Mouse (Mus musculus): ENCODE data around the gene 2310034G01Rik. TPM values are rescaled to one million over a fixed set of nuclear protein-coding genes. Genes with fewer than 3 reads are reported as not detected.
A peak's percentile ranks its signal among the peaks of the same experiment; 100 is the strongest.

The 2310034G01Rik gene
- polyA plus RNA-seq, 1 experiment, result 0.51 TPM

DNA sequence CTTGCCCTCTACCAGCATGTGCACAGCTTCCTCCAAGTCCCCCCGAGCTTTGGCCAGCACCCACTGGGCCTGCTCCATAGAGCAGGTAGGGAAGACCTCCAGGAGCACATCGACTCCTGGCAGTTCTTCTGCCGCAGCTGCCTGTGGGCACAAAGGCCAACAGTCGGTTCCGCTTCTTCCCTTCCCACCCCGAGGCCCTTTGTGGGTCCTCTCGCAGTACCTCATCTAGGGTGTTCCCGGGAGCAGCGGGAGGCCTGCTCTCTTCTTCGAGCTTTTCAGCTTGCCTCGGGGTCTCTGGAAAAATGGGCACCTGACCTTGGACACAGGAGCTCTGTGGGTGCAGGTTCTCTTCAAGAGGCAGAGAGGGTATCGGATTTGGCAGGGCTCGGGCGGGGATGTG, 18.8 kb downstream of the 2310034G01Rik start:
- Histone ChIP-seq H3K4me3 (ENCODE audit: insufficient read depth, low read length) (no peak overlapping the region), H3K27ac (ENCODE audit: insufficient read depth, low read length) (no peak overlapping the region), H3K4me1 (ENCODE audit: control insufficient read depth, insufficient read depth, low read length) (no peaks in the 10 kb centered on the region)
- no peak for TF ChIP-seq POLR2A (IDR thresholded peaks at IDR 0.05; ENCODE audit: low read depth, low read length)
- TF ChIP-seq CTCF (IDR thresholded peaks at IDR 0.05; ENCODE audit: borderline replicate concordance, insufficient read depth, low read length), result no peak

DNA sequence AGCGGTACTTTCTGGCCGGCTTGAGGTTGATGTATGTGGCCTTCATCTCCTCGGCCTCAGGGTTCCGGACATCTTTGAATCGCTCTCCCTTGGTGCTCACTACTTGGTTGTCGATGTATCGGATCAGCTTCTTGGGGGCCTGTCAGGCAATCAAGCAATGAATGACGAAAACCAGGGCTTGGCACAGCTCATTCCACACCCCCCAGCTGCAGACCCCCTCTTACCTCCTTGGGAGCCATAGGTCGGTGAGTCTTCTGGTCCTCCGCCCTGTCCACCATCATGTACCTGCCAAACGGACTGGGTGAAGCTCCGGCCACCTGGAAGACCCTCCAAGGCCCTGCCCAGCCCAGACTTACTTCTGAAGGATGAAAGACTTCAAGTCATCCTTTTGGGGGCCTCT, 19.4 kb downstream of the 2310034G01Rik start:
- H3K4me3 ChIP-seq (ENCODE audit: insufficient read depth, low read length), result no peak overlapping the region
- TF ChIP-seq POLR2A (IDR thresholded peaks at IDR 0.05; ENCODE audit: low read depth, low read length), result no peak
- no peak for TF ChIP-seq CTCF (IDR thresholded peaks at IDR 0.05; ENCODE audit: borderline replicate concordance, insufficient read depth, low read length)
- H3K4me1 ChIP-seq (ENCODE audit: control insufficient read depth, insufficient read depth, low read length), result no peaks in the 10 kb centered on the region
- H3K27ac ChIP-seq (ENCODE audit: insufficient read depth, low read length), result no peak overlapping the region

DNA sequence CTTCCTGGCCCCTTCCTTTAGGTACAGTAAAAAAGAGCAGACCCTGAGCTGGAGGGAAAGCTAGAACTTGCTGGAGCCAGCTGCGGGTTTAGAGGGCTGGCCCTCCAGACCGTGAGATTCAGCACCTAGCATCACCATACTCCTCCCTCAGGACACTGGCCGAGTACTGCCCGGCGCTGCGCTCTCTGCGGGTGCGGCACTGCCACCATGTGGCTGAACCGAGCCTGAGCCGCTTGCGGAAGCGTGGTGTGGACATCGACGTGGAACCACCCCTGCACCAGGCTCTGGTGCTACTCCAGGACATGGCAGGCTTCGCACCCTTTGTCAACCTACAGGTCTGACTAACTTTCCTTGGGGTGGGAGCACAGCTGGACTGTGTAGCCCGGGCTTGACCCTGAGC, 20.2 kb downstream of the 2310034G01Rik start:
- Histone ChIP-seq H3K4me3 (ENCODE audit: insufficient read depth, low read length) (no peak overlapping the region), H3K4me1 (ENCODE audit: control insufficient read depth, insufficient read depth, low read length) (no peaks in the 10 kb centered on the region), H3K27ac (ENCODE audit: insufficient read depth, low read length) (no peak overlapping the region)
- TF ChIP-seq POLR2A (IDR thresholded peaks at IDR 0.05; ENCODE audit: low read depth, low read length) (no peak), CTCF (IDR thresholded peaks at IDR 0.05; ENCODE audit: borderline replicate concordance, insufficient read depth, low read length) (peak; percentile 99)

DNA sequence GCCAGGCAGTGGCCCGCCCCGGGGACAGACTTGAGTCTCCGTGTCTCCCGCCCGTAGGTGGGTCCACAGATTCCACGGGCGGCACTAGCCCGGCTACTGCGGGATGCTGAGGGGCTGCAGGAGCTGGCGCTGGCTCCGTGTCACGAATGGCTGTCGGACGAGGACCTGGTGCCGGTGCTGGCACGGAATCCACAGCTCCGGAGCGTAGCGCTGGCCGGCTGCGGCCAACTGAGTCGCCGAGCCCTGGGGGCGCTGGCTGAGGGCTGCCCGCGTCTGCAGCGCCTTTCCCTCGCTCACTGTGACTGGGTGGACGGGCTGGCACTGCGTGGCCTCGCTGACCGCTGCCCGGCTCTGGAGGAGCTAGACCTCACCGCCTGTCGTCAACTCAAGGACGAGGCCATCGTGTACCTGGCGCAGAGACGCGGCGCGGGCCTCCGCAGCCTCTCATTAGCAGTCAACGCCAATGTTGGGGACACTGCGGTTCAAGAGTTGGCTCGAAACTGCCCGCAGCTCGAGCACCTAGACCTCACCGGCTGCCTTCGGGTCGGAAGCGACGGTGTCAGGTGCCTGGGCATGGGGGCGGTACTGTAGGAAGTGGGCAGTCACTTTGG, 21.0 kb downstream of the 2310034G01Rik start:
- no peak overlapping the region for H3K27ac ChIP-seq (ENCODE audit: insufficient read depth, low read length)
- H3K4me3 ChIP-seq (ENCODE audit: insufficient read depth, low read length), result peak overlapping the region; percentile 64
- no peaks in the 10 kb centered on the region for H3K4me1 ChIP-seq (ENCODE audit: control insufficient read depth, insufficient read depth, low read length)
- TF ChIP-seq POLR2A (IDR thresholded peaks at IDR 0.05; ENCODE audit: low read depth, low read length) (no peak), CTCF (IDR thresholded peaks at IDR 0.05; ENCODE audit: borderline replicate concordance, insufficient read depth, low read length) (no peak)

DNA sequence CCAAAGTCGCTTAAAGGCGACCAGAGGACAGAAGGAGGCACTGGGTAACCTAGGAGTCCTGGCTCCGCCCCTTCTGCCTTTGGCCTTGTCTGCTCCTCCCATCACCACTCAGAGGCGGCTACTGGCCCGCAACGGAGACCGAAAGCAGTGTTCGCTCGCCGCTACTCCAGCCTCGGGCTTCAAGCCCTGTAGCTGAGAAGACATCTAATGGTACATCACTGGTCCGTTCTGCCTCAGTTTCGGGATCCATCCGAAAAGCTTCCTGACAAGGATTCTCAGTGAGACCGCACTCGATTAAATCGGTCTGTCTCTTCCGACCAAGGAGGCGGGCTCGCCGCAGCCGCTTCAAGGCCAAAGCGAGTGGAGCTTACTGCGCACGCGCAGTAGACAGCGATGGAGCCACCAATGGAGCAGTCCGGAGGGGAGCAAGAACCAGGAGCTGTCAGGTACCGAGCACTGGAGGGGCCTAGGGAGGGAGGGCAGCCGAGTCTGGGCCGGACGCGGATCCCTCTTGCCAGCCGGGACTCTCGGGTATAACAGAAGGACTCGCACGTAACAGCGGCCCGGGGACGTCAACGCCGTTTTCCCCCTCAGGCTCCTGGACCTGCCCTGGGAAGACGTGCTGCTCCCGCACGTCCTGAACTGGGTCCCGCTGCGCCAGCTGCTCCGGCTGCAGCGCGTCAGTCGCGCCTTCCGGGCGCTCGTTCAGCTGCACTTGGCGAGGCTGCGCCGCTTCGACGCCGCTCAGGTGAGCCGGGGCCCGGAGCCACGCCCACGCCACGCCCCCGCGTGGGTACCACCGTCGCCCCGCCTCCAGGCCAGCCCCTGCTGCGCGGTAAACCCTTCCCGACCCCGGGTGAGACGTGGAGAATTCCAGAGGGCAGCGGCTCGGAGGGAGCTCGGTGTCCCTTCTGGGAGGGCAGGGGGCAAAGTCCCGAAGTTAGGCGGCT, 21.7 kb downstream of the 2310034G01Rik start, which contains the start of gene Fbxl15:
Gene Fbxl15, plus strand, starts transcription at position 104 of the 950 bp plus-strand sequence.
- H3K4me1 ChIP-seq (ENCODE audit: control insufficient read depth, insufficient read depth, low read length), result no peaks in the 10 kb centered on the region
- peak; percentile 87 for TF ChIP-seq POLR2A (IDR thresholded peaks at IDR 0.05; ENCODE audit: low read depth, low read length)
- TF ChIP-seq CTCF (IDR thresholded peaks at IDR 0.05; ENCODE audit: borderline replicate concordance, insufficient read depth, low read length), result no peak
- H3K27ac ChIP-seq (ENCODE audit: insufficient read depth, low read length), result peak within 1 kb of the TSS; percentile 82
- H3K4me3 ChIP-seq (ENCODE audit: insufficient read depth, low read length), result peak within 1 kb of the TSS; percentile 64

DNA sequence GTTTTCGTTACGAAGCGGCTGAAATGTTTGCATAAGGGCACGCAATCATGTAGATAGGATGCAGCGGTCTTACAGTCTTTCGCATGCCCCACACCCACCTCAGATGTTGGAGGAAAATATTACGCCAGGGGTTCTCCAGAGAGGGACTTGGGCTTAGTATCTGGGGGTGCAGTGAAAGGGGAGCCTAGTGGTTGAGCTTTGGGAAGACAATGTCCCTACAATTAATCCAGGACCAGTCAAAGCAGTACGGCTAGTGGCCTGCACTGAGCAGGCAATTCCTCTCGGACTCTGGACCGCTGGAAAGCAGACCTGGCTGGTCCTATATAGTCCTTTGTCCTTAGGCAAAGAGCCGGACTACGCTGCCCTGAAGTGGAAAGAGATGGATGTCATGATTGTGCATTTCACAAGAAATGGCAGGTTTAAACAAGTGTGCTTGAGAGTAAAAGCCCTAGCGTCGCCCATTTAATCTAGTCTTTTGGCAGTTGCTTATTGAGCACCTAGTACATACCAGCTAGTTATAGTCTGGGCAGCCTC, 22.5 kb downstream of the 2310034G01Rik start:
- Histone ChIP-seq H3K4me1 (ENCODE audit: control insufficient read depth, insufficient read depth, low read length) (no peaks in the 10 kb centered on the region), H3K27ac (ENCODE audit: insufficient read depth, low read length) (no peak overlapping the region), H3K4me3 (ENCODE audit: insufficient read depth, low read length) (peak overlapping the region; percentile 64)
- TF ChIP-seq POLR2A (IDR thresholded peaks at IDR 0.05; ENCODE audit: low read depth, low read length), result no peak
- TF ChIP-seq CTCF (IDR thresholded peaks at IDR 0.05; ENCODE audit: borderline replicate concordance, insufficient read depth, low read length), result no peak

DNA sequence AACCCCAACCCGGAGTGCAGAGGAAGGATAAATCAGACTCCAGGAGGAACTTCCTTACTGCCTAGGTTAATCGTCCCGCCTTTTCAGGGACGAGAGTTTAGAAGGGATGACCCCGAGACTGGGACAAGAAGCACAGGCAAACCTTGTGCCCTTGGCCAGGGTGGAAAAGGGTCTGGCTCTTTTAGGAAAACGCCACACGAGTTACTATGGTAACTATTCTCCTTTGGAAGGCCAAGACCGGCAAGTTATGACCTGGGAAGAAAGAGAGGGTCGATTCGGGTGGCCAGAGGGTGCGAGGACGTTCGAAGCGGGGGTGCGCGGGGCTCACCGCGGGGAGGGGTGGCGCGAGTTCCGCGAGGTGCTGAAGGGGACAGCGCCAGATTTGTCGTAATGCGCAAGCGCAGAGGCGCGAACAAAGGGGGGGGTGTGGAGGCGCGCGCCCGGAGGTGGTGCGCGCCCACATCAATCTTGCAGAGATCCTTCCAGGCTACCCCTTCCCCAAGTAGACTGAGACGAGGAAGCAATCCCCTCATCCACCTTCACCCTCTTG, 23.3 kb downstream of the 2310034G01Rik start, which contains the start of gene Psd:
Gene Psd, minus strand, starts transcription at position 401 of the 550 bp plus-strand sequence.
- TF ChIP-seq POLR2A (IDR thresholded peaks at IDR 0.05; ENCODE audit: low read depth, low read length) (no peak), CTCF (IDR thresholded peaks at IDR 0.05; ENCODE audit: borderline replicate concordance, insufficient read depth, low read length) (no peak)
- Histone ChIP-seq H3K27ac (ENCODE audit: insufficient read depth, low read length) (peak within 1 kb of the TSS; percentile 82), H3K4me3 (ENCODE audit: insufficient read depth, low read length) (peak within 1 kb of the TSS; percentile 64), H3K4me1 (ENCODE audit: control insufficient read depth, insufficient read depth, low read length) (no peaks in the 10 kb centered on the region; the same call in 1 of the 2 replicates)

DNA sequence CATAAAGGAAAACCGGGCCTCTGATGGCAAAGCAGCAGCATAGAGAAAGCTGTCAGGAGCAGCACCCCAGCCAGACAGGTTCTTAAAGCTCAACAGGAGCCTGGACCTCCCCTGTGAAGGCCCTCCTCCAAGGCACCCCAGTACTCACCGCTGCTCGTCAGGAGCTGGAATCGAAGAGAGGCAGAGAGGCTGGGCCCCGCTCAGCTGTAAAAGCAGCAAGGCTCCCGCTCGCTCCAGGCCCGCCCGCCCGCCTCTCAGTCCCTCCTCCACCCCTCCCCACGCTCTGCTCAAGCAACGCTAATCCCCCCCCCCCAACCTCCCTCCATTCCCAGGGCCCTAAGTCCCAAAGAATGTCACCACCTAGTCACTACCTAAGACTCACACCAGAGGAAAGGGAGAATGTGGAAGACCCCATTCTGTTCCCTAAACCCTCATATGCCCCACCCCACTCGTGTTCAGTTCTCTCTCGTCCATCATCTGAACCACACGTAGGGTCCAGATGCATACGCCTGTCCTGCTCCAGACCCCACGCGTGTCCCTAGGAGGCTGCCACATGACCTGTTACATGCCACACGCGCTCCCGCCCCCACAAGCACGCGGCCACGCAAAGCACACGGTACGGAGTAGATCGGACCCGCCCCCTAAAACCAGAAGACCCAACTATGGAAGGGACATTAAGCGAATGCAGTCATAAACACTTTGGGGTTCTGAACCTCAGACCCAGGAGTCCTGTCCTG, 23.9 kb downstream of the 2310034G01Rik start:
- TF ChIP-seq CTCF (IDR thresholded peaks at IDR 0.05; ENCODE audit: borderline replicate concordance, insufficient read depth, low read length) (no peak), POLR2A (IDR thresholded peaks at IDR 0.05; ENCODE audit: low read depth, low read length) (no peak)
- Histone ChIP-seq H3K4me1 (ENCODE audit: control insufficient read depth, insufficient read depth, low read length) (no peaks in the 10 kb centered on the region; the same call in 1 of the 2 replicates), H3K27ac (ENCODE audit: insufficient read depth, low read length) (no peak overlapping the region), H3K4me3 (ENCODE audit: insufficient read depth, low read length) (no peak overlapping the region)

DNA sequence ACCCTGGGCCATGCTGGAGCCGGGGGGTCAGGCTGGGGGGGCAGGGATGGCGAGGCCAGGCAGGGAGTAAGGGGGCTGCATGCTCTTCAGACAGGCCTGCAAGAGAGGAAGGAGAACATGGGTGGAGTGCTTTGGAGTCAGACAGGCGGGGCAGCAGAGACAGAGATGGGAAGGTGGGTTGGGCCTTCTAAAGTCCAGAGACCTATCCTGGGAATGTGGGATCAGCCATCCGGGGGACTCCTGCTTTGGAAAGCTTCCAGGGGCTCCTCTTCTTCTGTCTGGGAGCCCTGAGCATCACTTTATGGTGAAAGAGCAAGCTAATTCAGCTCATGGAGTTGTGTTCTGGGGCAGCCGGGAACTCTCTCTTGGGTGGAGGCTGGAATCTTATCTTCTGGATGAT, 25.2 kb downstream of the 2310034G01Rik start:
- Histone ChIP-seq H3K4me3 (ENCODE audit: insufficient read depth, low read length) (no peak overlapping the region), H3K4me1 (ENCODE audit: control insufficient read depth, insufficient read depth, low read length) (no peaks in the 10 kb centered on the region; the same call in 1 of the 2 replicates), H3K27ac (ENCODE audit: insufficient read depth, low read length) (no peak overlapping the region)
- TF ChIP-seq POLR2A (IDR thresholded peaks at IDR 0.05; ENCODE audit: low read depth, low read length), result no peak
- no peak for TF ChIP-seq CTCF (IDR thresholded peaks at IDR 0.05; ENCODE audit: borderline replicate concordance, insufficient read depth, low read length)
